26 mouse cellular contexts compared by ENCODE assay signal in the genomic region with DNA sequence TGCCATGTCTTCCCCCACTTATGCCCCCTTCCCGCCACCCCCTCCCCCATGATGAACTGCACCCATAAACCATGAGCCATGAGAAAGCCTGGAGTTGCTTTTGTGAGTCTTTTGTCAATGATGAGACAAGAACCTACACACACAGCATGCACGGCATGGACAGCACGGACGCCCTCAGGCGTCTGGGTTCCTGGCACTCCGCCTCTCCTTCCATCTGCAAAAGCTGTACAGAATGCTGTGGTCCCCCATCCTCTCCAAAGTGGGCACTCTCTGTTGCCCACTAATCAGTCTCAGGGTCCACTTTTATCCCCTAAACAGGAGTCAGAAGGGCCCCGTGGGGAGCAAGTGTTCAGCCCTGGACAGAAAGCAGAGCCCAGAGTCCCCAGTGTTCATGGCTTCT. TPM values are rescaled to one million over a fixed set of nuclear protein-coding genes. Genes with fewer than 3 reads are reported as not detected.
DNase-seq lines count a peak whose midpoint lies in the region; ATAC-seq and TF ChIP-seq lines count a peak whose summit lies in the region.
"Had no signal": no experiment of that assay in that cellular context is flagged by ENCODE, and none has a peak within 500 bp of the region (broad histone marks: within the 10 kb centered on the region; RNA-seq: fewer than 3 reads in every experiment).

No protein-coding gene starts in this region.

- H3K9ac ChIP-seq in intestine, embryonic 14.5 days (ENCODE audit: low read length) = no peak overlapping the region
- H3K9ac ChIP-seq in intestine, postnatal 0 days (ENCODE audit: low read depth, low read length) = no peak overlapping the region
- peak overlapping the region; percentile 13; the same call in 1 of the 2 replicates for H3K9ac ChIP-seq in limb, embryonic 11.5 days (ENCODE audit: low read length)
- H3K9ac ChIP-seq in midbrain, embryonic 11.5 days (ENCODE audit: low read length) = no peak overlapping the region
- no peak overlapping the region for H3K9ac ChIP-seq in stomach, postnatal 0 days (ENCODE audit: low read length)
- H3K9ac ChIP-seq: embryonic facial prominence, embryonic 15.5 days; hindbrain, embryonic 12.5 days had no signal

- H3K4me1 ChIP-seq in intestine, embryonic 14.5 days (replicated peaks; ENCODE audit: control insufficient read depth, insufficient read depth, low read length) = peaks cover 34% of the 10 kb centered on the region
- H3K4me1 ChIP-seq in intestine, postnatal 0 days (replicated peaks; ENCODE audit: control insufficient read depth, insufficient read depth, low read length) = no peaks in the 10 kb centered on the region
- no peaks in the 10 kb centered on the region for H3K4me1 ChIP-seq in limb, embryonic 11.5 days (ENCODE audit: control insufficient read depth, insufficient read depth, low read length)
- H3K4me1 ChIP-seq in limb, embryonic 10.5 days = no peaks in the 10 kb centered on the region
- no peaks in the 10 kb centered on the region for H3K4me1 ChIP-seq in midbrain, embryonic 11.5 days (ENCODE audit: control insufficient read depth, insufficient read depth, low read length)
- H3K4me1 ChIP-seq in midbrain, embryonic 10.5 days = peaks cover 4% of the 10 kb centered on the region; the same call in 1 of the 2 replicates
- H3K4me1 ChIP-seq in stomach, postnatal 0 days (replicated peaks; ENCODE audit: control insufficient read depth, insufficient read depth) = no peaks in the 10 kb centered on the region

- H3K9me3 ChIP-seq in intestine, embryonic 14.5 days (ENCODE audit: control insufficient read depth, low read length) = no peaks in the 10 kb centered on the region
- no peaks in the 10 kb centered on the region for H3K9me3 ChIP-seq in intestine, postnatal 0 days (ENCODE audit: control insufficient read depth)
- H3K9me3 ChIP-seq in limb, embryonic 11.5 days (ENCODE audit: control insufficient read depth, low read length) = no peaks in the 10 kb centered on the region
- no peaks in the 10 kb centered on the region for H3K9me3 ChIP-seq in limb, embryonic 10.5 days (replicated peaks)
- H3K9me3 ChIP-seq in midbrain, embryonic 11.5 days (ENCODE audit: control insufficient read depth, low read length) = no peaks in the 10 kb centered on the region
- no peaks in the 10 kb centered on the region for H3K9me3 ChIP-seq in midbrain, embryonic 10.5 days (replicated peaks)
- 0 out of 2 replicates have a peak, but pooled peaks cover 3% of the 10 kb centered on the region for H3K9me3 ChIP-seq in stomach, postnatal 0 days (ENCODE audit: control insufficient read depth, low read length)
- H3K9me3 ChIP-seq: embryonic facial prominence, embryonic 15.5 days; forebrain, embryonic 10.5 days; heart, embryonic 10.5 days; hindbrain, embryonic 12.5 days had no signal

- no peak for ATAC-seq in intestine, embryonic 14.5 days (replicated peaks; ENCODE audit: low FRiP score, low TSS enrichment, low read depth)
- no peak for ATAC-seq in intestine, postnatal 0 days
- ATAC-seq in limb, embryonic 11.5 days (ENCODE audit: insufficient number of reproducible peaks, low FRiP score, low TSS enrichment, low read depth) = no peak
- ATAC-seq in midbrain, embryonic 11.5 days (ENCODE audit: low FRiP score) = no peak
- ATAC-seq in stomach, postnatal 0 days (ENCODE audit: low FRiP score, low TSS enrichment) = no peak
- ATAC-seq: forebrain, embryonic 14.5 days had no signal

- no peaks in the 10 kb centered on the region for H3K36me3 ChIP-seq in intestine, embryonic 14.5 days (ENCODE audit: control insufficient read depth, insufficient read depth, low read length)
- no peaks in the 10 kb centered on the region for H3K36me3 ChIP-seq in intestine, postnatal 0 days (ENCODE audit: control insufficient read depth, insufficient read depth)
- no peaks in the 10 kb centered on the region for H3K36me3 ChIP-seq in limb, embryonic 11.5 days (ENCODE audit: control insufficient read depth, insufficient read depth, low read length)
- H3K36me3 ChIP-seq in limb, embryonic 10.5 days = no peaks in the 10 kb centered on the region
- H3K36me3 ChIP-seq in midbrain, embryonic 11.5 days (ENCODE audit: control insufficient read depth, insufficient read depth, low read length) = no peaks in the 10 kb centered on the region
- no peaks in the 10 kb centered on the region for H3K36me3 ChIP-seq in midbrain, embryonic 10.5 days
- H3K36me3 ChIP-seq in stomach, postnatal 0 days (ENCODE audit: control insufficient read depth, insufficient read depth, low read length) = no peaks in the 10 kb centered on the region
- H3K36me3 ChIP-seq: embryonic facial prominence, embryonic 15.5 days; forebrain, embryonic 10.5 days; heart, embryonic 10.5 days; hindbrain, embryonic 12.5 days had no signal

- no peak for TF ChIP-seq CTCF in intestine, postnatal 0 days (IDR thresholded peaks at IDR 0.05; ENCODE audit: low read depth)
- no peak for TF ChIP-seq CTCF in stomach, postnatal 0 days (IDR thresholded peaks at IDR 0.05; ENCODE audit: low read depth)

- 0 out of 2 replicates have a peak overlapping the region, but pooled peaks have one; percentile 16 for H3K4me2 ChIP-seq in intestine, embryonic 14.5 days (ENCODE audit: low read length)
- no peak overlapping the region; the same call in 1 of the 2 replicates for H3K4me2 ChIP-seq in intestine, postnatal 0 days (replicated peaks; ENCODE audit: low read depth)
- no peak overlapping the region for H3K4me2 ChIP-seq in limb, embryonic 11.5 days (ENCODE audit: low read depth, severe bottlenecking)
- no peak overlapping the region for H3K4me2 ChIP-seq in midbrain, embryonic 11.5 days
- H3K4me2 ChIP-seq in stomach, postnatal 0 days (replicated peaks; ENCODE audit: low read depth) = no peak overlapping the region
- H3K4me2 ChIP-seq: embryonic facial prominence, embryonic 15.5 days; hindbrain, embryonic 12.5 days had no signal

- TF ChIP-seq EP300 in stomach, postnatal 0 days (optimal IDR thresholded peaks at IDR 0.05) = no peak

- H3K27me3 ChIP-seq in intestine, embryonic 14.5 days (replicated peaks; ENCODE audit: control insufficient read depth, insufficient read depth, low read length) = no peaks in the 10 kb centered on the region
- no peaks in the 10 kb centered on the region for H3K27me3 ChIP-seq in intestine, postnatal 0 days (replicated peaks; ENCODE audit: control insufficient read depth, insufficient read depth, low read length)
- no peaks in the 10 kb centered on the region for H3K27me3 ChIP-seq in limb, embryonic 11.5 days (ENCODE audit: control insufficient read depth, insufficient read depth, low read length)
- H3K27me3 ChIP-seq in limb, embryonic 10.5 days (ENCODE audit: low read depth, poor library complexity, severe bottlenecking) = no peaks in the 10 kb centered on the region
- no peaks in the 10 kb centered on the region for H3K27me3 ChIP-seq in midbrain, embryonic 11.5 days (ENCODE audit: control insufficient read depth, insufficient read depth, low read length)
- H3K27me3 ChIP-seq in midbrain, embryonic 10.5 days (ENCODE audit: low read depth, poor library complexity, severe bottlenecking) = no peaks in the 10 kb centered on the region
- no peaks in the 10 kb centered on the region for H3K27me3 ChIP-seq in stomach, postnatal 0 days (ENCODE audit: control insufficient read depth, insufficient read depth, low read length)
- H3K27me3 ChIP-seq: embryonic facial prominence, embryonic 15.5 days; hindbrain, embryonic 12.5 days had no signal

- peak overlapping the region; percentile 70 for H3K27ac ChIP-seq in intestine, embryonic 14.5 days (ENCODE audit: low read depth)
- H3K27ac ChIP-seq in intestine, postnatal 0 days (ENCODE audit: low read depth, low read length) = no peak overlapping the region
- no peak overlapping the region for H3K27ac ChIP-seq in limb, embryonic 11.5 days (replicated peaks; ENCODE audit: low read depth, low read length)
- no peak overlapping the region for H3K27ac ChIP-seq in limb, embryonic 10.5 days
- no peak overlapping the region for H3K27ac ChIP-seq in midbrain, embryonic 11.5 days (ENCODE audit: low read depth, low read length)
- no peak overlapping the region for H3K27ac ChIP-seq in midbrain, embryonic 10.5 days (replicated peaks)
- H3K27ac ChIP-seq in stomach, postnatal 0 days (replicated peaks) = peak overlapping the region; percentile 63
- H3K27ac ChIP-seq: embryonic facial prominence, embryonic 15.5 days; forebrain, embryonic 10.5 days; gastrocnemius, adult 2 months; heart, embryonic 10.5 days; hindbrain, embryonic 12.5 days had no signal

- WGBS in intestine, embryonic 14.5 days = 52% methylated on average over 7 of the region's 7 CpGs
- 50% methylated on average over 7 of the region's 7 CpGs for WGBS in intestine, postnatal 0 days
- 84% methylated on average over 7 of the region's 7 CpGs for WGBS in limb, embryonic 11.5 days
- 89% methylated on average over 7 of the region's 7 CpGs for WGBS in limb, embryonic 10.5 days
- WGBS in midbrain, embryonic 11.5 days = 87% methylated on average over 7 of the region's 7 CpGs
- WGBS in midbrain, embryonic 10.5 days = 85% methylated on average over 7 of the region's 7 CpGs
- WGBS in stomach, postnatal 0 days = 51% methylated on average over 7 of the region's 7 CpGs

- no peak for DNase-seq in intestine, embryonic 14.5 days (ENCODE audit: low spot score)
- no peak for DNase-seq in limb, embryonic 11.5 days (ENCODE audit: low spot score)
- no peak for DNase-seq in limb, embryonic 10.5 days (ENCODE audit: low spot score)
- DNase-seq in midbrain, embryonic 11.5 days (ENCODE audit: low spot score, missing footprints) = peak; percentile 26
- no peak for DNase-seq in midbrain, embryonic 10.5 days (ENCODE audit: low spot score)
- no peak for DNase-seq in stomach, postnatal 0 days (ENCODE audit: low spot score)
- DNase-seq in gastrocnemius, postnatal 4 days (ENCODE audit: low spot score in 2 of 2) = no peak
- DNase-seq: adrenal gland, postnatal 14 days; cerebellum, adult 11-12 months; cerebellum, adult 9-10 months; embryo, embryonic 11 days; gastrocnemius, adult 2 months; gastrocnemius, postnatal 25 days; heart, adult 18-20 months; heart, postnatal 10 days; heart, postnatal 4 days had no signal

- H3K4me3 ChIP-seq in intestine, embryonic 14.5 days (ENCODE audit: low read depth, low read length) = no peak overlapping the region
- H3K4me3 ChIP-seq in intestine, postnatal 0 days (ENCODE audit: low read depth, low read length) = no peak overlapping the region
- no peak overlapping the region for H3K4me3 ChIP-seq in limb, embryonic 11.5 days (ENCODE audit: low read depth, low read length)
- no peak overlapping the region for H3K4me3 ChIP-seq in limb, embryonic 10.5 days
- no peak overlapping the region for H3K4me3 ChIP-seq in midbrain, embryonic 11.5 days (ENCODE audit: low read depth, low read length)
- H3K4me3 ChIP-seq in midbrain, embryonic 10.5 days = no peak overlapping the region
- H3K4me3 ChIP-seq in stomach, postnatal 0 days (ENCODE audit: low read depth, low read length) = no peak overlapping the region
- H3K4me3 ChIP-seq: embryonic facial prominence, embryonic 15.5 days; erythroblast, embryonic 14.5 days; forebrain, embryonic 10.5 days; gastrocnemius, adult 2 months; heart, embryonic 10.5 days; hindbrain, embryonic 12.5 days had no signal

RNA-seq across cellular contexts. Expression of a gene that starts 44.5 kb away (rescaled TPM):
- polyA plus RNA-seq in intestine, embryonic 14.5 days (2014; fragmentation: Nextera tagmentation; extraction: Ambion mirVana) = 3.5 and 3.9 TPM in 2 replicates
- 1.9 and 2.2 TPM in 2 replicates for polyA plus RNA-seq in intestine, postnatal 0 days (2015; fragmentation: Nextera tagmentation; extraction: Ambion mirVana)
- polyA plus RNA-seq in limb, embryonic 11.5 days (2014; fragmentation: Nextera tagmentation; extraction: Ambion mirVana) = 0.36 and 0.95 TPM in 2 replicates
- 0.20 and 0.35 TPM in 2 replicates for polyA plus RNA-seq in limb, embryonic 10.5 days (2016; fragmentation: Nextera tagmentation; extraction: Ambion mirVana)
- polyA plus RNA-seq in midbrain, embryonic 11.5 days (2014; fragmentation: Nextera tagmentation; extraction: Ambion mirVana) = 3.8 and 4.5 TPM in 2 replicates
- 2.1 and 2.3 TPM in 2 replicates for polyA plus RNA-seq in midbrain, embryonic 10.5 days (2016; fragmentation: Nextera tagmentation; extraction: Ambion mirVana)
- 1.9 and 2.0 TPM in 2 replicates for polyA plus RNA-seq in stomach, postnatal 0 days (2015; fragmentation: Nextera tagmentation; extraction: Ambion mirVana)
- 1 to 10 TPM; 2.0 to 2.5 TPM for total RNA-seq in gastrocnemius, postnatal 4 days (2021)
- total RNA-seq: common myeloid progenitor, adult 5-6 weeks; MEL had no signal
- polyA plus RNA-seq: C2C12; erythroblast, embryonic 14.5 days had no signal

Comparison
In these comparisons a context has a peak if more than half of its experiments do, and no peak if none do; other contexts are left out.
1. H3K27ac ChIP-seq: peak in intestine, embryonic 14.5 days (single experiment) and stomach, postnatal 0 days (single experiment); none in intestine, postnatal 0 days (single experiment), limb, embryonic 11.5 days (single experiment), limb, embryonic 10.5 days (single experiment), midbrain, embryonic 11.5 days (single experiment) and midbrain, embryonic 10.5 days (single experiment).